Mouse (Mus musculus) hindbrain, embryonic 12.5 days (tissue): ENCODE results near the gene Dhrs3. TPM values are rescaled to one million over a fixed set of nuclear protein-coding genes. Genes with fewer than 3 reads are reported as not detected.

Experiments
- ATAC-seq: fragments of 200-750 bp; cut with Nextera tagmentation; 2 replicates; pipeline ENCODE4 v1.8.0; 2017; ENCODE audit warnings: moderate TSS enrichment; ENCODE audit not compliant: low FRiP score
- H3K27ac ChIP-seq: fragments of 300-500 bp; sonication (generic); 2 replicates; pipeline ENCODE4 v1.5.1; 2016; ENCODE audit warnings: mild to moderate bottlenecking
- H3K27me3 ChIP-seq: fragments of 300-500 bp; sonication (generic); 2 replicates; pipeline ENCODE4 v1.6.1; 2016; ENCODE audit warnings: mild to moderate bottlenecking
- H3K36me3 ChIP-seq: fragments of 300-500 bp; sonication (generic); 2 replicates; pipeline ENCODE4 v1.6.1; 2016; ENCODE audit warnings: mild to moderate bottlenecking
- H3K4me1 ChIP-seq: fragments of 300-500 bp; sonication (generic); 2 replicates; pipeline ENCODE4 v1.6.1; 2016
- H3K4me2 ChIP-seq: fragments of 300-500 bp; sonication (generic); replicated peaks from 2 replicates; pipeline ENCODE4 v1.6.1; 2016; ENCODE audit warnings: mild to moderate bottlenecking
- H3K4me3 ChIP-seq: fragments of 300-500 bp; sonication (generic); 2 replicates; pipeline ENCODE4 v1.5.1; 2016; ENCODE audit warnings: mild to moderate bottlenecking
- H3K9ac ChIP-seq: fragments of 300-500 bp; sonication (generic); 2 replicates; pipeline ENCODE4 v1.6.1; 2016; ENCODE audit warnings: mild to moderate bottlenecking, moderate library complexity
- H3K9me3 ChIP-seq: fragments of 300-500 bp; sonication (generic); replicated peaks from 2 replicates; pipeline ENCODE4 v1.6.1; 2016; ENCODE audit warnings: mild to moderate bottlenecking
- WGBS: fragments of 180-500 bp; shearing (Covaris S2); methylation state at CpG from one replicate; pipeline ENCODE4 v1.1.7; 2016; 5-methylcytosine and 5-hydroxymethylcytosine counted together
- polyA plus RNA-seq: library from polyadenylated mRNA; unstranded; fragments of >200 nt; fragmentation: Nextera tagmentation; extraction: Ambion mirVana; gene quantifications from 2 replicates; pipeline ENCODE4 v1.2.1, GENCODE M21; 2016

The Dhrs3 gene
- polyA plus RNA-seq, 1 experiment from 2014 or later, result 31.8 TPM

DNA sequence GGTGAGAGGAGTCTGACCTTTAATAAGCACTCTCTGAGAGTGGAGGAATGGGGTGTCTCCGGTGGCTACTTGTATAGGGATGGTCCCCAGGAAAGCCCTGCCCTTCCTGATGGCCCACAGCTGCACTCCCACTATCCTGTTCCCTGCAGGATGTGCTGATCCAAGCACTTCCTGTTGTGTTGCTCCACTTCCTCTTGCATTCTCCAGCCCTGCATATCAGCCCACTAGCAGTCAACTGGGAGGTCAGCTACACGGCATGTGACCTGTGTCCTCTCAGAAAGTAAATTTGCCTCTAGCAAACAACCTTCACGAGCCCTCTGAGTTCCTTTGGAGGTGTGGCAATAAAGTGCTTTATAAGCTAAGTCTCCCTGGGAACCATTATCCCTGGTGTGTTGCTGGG is 11.3 kb downstream of the Dhrs3 start:
- no peak for ATAC-seq
- no peaks in the 10 kb centered on the region for H3K9me3 ChIP-seq

DNA sequence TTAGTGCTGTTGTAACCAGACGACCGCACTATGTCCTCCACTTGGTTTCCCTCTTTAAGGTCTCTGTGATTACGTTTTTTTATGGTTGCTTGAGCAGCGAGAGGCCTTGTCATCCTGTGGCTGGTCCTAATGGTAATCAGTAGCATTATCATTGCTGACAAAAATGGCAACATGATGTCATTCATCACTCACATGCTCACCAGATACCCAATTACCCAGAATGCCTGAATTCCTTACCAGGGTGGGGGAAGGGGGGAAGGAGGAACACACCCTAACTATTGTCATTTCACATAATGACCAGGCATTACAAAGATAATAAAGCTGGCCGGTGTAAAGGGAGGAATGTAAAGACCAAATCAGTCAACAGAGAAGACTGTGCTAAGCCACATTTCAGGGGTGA is 12.5 kb downstream of the Dhrs3 start:
- 73% methylated on average over 5 of the region's 5 CpGs for WGBS
- H3K27ac ChIP-seq, result no peak overlapping the region
- no peak overlapping the region for H3K4me2 ChIP-seq
- H3K36me3 ChIP-seq, result no peaks in the 10 kb centered on the region
- no peaks in the 10 kb centered on the region for H3K4me1 ChIP-seq
- no peak for ATAC-seq
- no peak overlapping the region for H3K4me3 ChIP-seq
- H3K27me3 ChIP-seq, result no peaks in the 10 kb centered on the region
- no peaks in the 10 kb centered on the region for H3K9me3 ChIP-seq
- H3K9ac ChIP-seq, result no peak overlapping the region

More for the DNA sequence above, 11.3 kb downstream of the Dhrs3 start:
- no peak overlapping the region for H3K9ac ChIP-seq
- H3K4me3 ChIP-seq, result no peak overlapping the region
- H3K4me2 ChIP-seq, result no peak overlapping the region
- H3K4me1 ChIP-seq, result no peaks in the 10 kb centered on the region
- no peak overlapping the region for H3K27ac ChIP-seq
- WGBS, result 76% methylated on average over 3 of the region's 3 CpGs
- no peaks in the 10 kb centered on the region for H3K27me3 ChIP-seq
- H3K36me3 ChIP-seq, result no peaks in the 10 kb centered on the region

DNA sequence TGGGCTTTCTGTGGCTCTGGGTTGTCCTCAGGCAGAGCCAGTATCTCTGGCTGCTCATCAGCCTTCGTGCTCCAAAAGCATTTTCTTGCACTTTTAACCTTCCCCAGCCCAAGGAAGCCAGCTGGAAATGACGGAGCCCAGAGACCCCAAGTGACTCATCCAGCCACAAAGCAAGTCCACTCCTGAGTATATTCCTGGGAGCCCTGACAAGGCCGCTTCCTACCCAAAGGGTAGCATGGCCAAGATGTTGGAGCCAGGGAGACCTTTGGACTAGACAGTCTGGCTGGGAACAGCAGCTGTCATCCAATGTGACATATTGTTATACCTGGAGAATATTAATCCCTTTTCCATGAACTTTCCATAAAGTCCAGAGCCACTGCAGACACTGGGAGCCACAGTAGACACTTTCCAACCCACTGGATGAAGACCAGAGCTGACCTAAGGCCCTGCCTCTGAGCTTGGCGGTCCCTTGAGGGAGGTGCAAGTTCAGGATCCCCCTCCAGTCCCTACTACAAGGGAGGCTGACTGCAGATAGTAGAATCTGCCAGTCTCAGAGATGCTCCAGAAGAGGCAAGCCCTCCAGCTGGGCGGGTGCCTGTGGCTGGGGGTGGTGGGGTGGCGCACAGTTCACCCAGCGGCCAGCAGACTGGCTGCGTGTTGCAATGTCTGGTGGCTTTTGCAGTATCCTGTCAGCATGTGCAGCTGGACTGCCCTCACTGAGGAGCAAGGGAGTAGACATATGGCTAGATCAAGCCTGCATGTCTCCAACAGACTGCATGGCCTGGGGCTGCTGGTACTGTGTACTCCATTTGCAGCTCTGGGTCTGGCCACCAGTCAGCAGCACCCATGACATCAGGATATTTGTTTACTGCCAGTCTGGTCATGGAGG is 13.6 kb downstream of the Dhrs3 start:
- WGBS, result 86% methylated on average over 8 of the region's 8 CpGs
- Histone ChIP-seq H3K9me3 (no peaks in the 10 kb centered on the region), H3K4me2 (no peak overlapping the region), H3K27ac (no peak overlapping the region), H3K9ac (no peak overlapping the region), H3K4me1 (no peaks in the 10 kb centered on the region), H3K36me3 (no peaks in the 10 kb centered on the region), H3K4me3 (no peak overlapping the region), H3K27me3 (no peaks in the 10 kb centered on the region)
- ATAC-seq, result no peak; the same call in 1 of the 2 replicates

DNA sequence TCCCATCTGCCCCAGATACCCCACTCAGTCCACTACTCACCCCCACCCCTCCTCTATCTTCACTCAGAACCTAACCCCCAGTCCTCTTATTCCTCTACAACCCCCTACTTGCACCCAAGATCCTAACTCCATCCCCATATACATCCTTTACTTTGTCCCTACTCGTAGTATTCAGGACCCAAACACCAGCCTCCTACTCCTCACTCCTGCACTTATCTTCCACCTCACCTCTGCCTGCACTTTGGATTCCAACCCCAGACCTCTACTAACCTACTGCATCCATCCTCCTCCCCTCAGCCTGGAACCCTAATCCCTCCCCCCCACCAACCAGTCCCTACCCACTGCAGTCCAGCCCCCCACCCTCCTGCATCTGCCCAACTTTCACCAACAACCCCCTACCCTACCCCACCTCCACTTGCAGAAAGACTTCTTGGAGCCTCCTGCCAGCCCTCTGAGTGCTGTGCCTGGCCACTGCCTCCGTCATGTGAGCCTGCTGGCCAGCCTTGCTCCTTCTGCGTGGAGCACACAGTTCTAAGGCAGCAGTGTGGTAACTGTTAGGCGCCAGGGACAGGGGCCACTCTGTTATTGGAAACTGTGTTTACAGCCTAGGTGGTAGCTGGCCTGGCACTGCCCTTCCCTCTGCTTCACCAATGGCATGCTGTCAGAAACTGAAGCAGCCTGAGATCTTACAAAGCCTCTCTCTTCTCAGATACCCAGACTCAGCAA is 14.5 kb downstream of the Dhrs3 start:
- Histone ChIP-seq H3K9ac (no peak overlapping the region), H3K36me3 (no peaks in the 10 kb centered on the region), H3K4me1 (no peaks in the 10 kb centered on the region), H3K4me2 (no peak overlapping the region), H3K4me3 (no peak overlapping the region), H3K27ac (no peak overlapping the region), H3K27me3 (no peaks in the 10 kb centered on the region), H3K9me3 (no peaks in the 10 kb centered on the region)
- WGBS, result 84% methylated on average over 4 of the region's 4 CpGs
- no peak for ATAC-seq

DNA sequence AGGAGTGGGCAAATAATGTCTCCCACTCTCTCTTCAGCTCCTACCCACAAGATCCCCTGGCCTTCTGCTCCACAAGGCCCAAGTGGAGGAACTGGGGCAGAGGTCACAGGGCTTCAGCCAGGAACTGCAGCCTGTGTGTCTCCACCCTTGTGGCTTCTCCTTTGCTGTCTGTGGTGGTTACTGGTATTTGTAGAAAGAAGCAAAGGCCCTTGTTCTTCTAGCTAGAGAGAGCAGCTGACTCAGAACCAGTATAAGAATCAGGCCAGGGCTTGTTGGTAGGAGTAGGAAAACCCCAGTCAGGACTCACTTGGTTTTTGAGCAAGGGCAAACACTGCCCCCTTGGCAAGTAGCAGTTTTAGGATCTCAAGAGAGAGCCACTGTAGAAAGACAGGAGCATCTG is 16.2 kb downstream of the Dhrs3 start:
- Histone ChIP-seq H3K27ac (no peak overlapping the region), H3K4me2 (no peak overlapping the region), H3K4me1 (no peaks in the 10 kb centered on the region), H3K27me3 (no peaks in the 10 kb centered on the region), H3K9ac (no peak overlapping the region), H3K36me3 (no peaks in the 10 kb centered on the region), H3K9me3 (no peaks in the 10 kb centered on the region), H3K4me3 (no peak overlapping the region)
- ATAC-seq, result no peak

DNA sequence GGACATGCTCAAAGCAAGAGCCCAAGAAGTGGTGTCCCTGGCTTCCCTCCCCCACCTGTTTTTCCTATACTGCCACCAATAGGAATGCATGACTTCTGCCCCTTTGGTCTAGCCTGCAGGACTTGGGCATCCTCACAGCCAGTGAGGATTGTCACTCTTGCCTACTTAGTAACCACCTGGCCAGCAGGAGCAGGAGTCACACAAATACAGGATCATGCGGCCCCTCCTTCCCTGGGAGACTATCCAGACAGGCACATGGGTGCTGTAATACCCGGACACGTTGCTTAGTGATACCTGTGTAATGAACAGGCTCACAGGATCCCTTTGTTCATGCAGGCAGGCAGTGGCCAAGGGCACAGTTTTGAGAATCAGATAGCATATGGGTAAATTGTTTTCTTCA is 17.7 kb downstream of the Dhrs3 start:
- H3K27me3 ChIP-seq, result no peaks in the 10 kb centered on the region
- no peak overlapping the region for H3K4me3 ChIP-seq
- no peak for ATAC-seq
- no peaks in the 10 kb centered on the region for H3K36me3 ChIP-seq
- H3K9me3 ChIP-seq, result no peaks in the 10 kb centered on the region
- no peak overlapping the region for H3K4me2 ChIP-seq
- no peak overlapping the region for H3K9ac ChIP-seq
- no peaks in the 10 kb centered on the region for H3K4me1 ChIP-seq
- 77% methylated on average over 3 of the region's 3 CpGs for WGBS
- H3K27ac ChIP-seq, result no peak overlapping the region

DNA sequence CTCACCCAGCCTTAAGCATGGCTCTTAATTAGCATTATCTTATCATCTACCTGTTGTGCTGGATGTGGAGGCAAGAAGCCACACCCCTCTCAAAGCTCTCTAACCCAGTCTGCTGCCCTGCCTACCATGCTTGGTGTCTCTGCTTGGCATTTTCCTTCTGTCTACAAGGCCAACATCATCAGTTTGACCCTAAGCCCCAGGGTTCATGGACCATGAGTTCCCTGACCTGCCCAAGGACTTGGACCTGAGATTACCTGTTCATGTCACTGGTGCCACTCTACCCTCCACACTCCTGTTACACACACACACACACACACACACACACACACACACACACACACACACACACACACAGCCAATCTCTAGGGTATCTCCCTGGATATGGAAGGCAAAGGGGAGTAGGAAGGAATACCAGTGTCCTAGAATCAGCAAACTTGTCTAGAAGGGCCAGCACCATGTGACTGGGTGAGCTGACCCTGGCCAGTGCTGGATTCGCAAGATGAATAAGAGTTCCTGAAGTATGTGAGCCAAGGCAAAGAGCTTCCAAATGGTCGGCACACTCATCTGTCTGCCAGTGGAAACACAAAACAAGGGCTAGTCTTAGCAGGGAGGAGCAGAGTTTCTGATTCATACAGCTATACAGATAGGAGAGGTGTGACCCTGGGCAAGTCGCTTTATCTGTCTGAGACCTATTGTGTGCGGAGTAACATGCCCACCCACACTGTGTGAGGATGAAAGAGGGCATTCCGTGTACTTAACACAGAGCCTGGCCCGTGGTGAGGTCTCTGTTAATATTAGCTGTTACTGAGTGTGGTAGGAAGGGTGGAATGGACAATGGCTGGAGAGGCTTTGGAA is 20.9 kb downstream of the Dhrs3 start:
- no peak overlapping the region for H3K4me3 ChIP-seq
- H3K36me3 ChIP-seq, result no peaks in the 10 kb centered on the region
- H3K9me3 ChIP-seq, result no peaks in the 10 kb centered on the region
- H3K27ac ChIP-seq, result no peak overlapping the region
- ATAC-seq, result no peak
- H3K9ac ChIP-seq, result no peak overlapping the region
- no peak overlapping the region for H3K4me2 ChIP-seq
- H3K27me3 ChIP-seq, result no peaks in the 10 kb centered on the region
- no peaks in the 10 kb centered on the region for H3K4me1 ChIP-seq
- WGBS, result 85% methylated on average over 6 of the region's 6 CpGs

DNA sequence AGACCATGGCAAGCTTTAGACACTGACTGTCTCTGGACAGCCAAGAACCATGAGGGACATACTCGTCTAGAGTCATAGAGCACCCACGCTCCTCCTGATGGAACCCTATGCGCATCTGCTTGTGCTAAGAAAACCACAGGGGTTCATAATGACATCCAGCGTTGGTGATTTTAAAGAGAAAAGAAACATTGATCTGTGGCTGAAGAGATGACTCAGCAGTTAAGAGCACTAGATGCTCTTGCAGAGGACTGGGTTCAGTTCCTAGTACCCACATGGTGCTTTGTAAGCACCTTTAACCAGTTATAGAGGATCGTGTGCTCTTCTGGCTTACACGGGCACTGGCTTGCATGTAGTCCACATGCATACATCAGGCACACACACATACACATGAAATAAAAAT is 23.9 kb downstream of the Dhrs3 start:
- Histone ChIP-seq H3K9ac (no peak overlapping the region), H3K4me1 (no peaks in the 10 kb centered on the region), H3K4me2 (no peak overlapping the region), H3K9me3 (no peaks in the 10 kb centered on the region), H3K27ac (no peak overlapping the region), H3K4me3 (no peak overlapping the region), H3K36me3 (no peaks in the 10 kb centered on the region), H3K27me3 (no peaks in the 10 kb centered on the region)
- no peak for ATAC-seq
- 88% methylated on average over 6 of the region's 6 CpGs for WGBS

DNA sequence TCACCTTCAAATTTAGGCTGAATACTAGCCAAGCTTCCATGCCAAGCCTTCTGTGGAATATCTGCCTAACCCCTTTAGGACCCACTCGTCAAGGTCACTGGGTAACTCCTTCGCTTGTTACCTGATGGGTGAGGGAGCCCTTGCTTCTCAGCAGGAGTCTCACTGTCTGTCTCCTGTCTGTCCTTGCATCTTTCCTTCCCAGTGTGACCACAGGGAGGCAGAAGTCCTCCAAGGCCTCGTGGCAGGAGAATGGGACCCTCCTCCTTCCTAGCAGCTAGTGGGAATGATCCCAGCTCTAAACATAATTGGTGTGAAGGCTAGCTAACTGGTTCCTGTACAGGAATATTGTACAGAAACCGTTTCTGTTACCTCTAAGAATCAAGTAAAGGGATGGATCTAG is 24.5 kb downstream of the Dhrs3 start:
- Histone ChIP-seq H3K27ac (no peak overlapping the region), H3K4me2 (no peak overlapping the region), H3K36me3 (no peaks in the 10 kb centered on the region), H3K9me3 (no peaks in the 10 kb centered on the region), H3K27me3 (no peaks in the 10 kb centered on the region), H3K4me1 (no peaks in the 10 kb centered on the region), H3K9ac (no peak overlapping the region), H3K4me3 (no peak overlapping the region)
- 65% methylated on average over 4 of the region's 4 CpGs for WGBS
- no peak for ATAC-seq

DNA sequence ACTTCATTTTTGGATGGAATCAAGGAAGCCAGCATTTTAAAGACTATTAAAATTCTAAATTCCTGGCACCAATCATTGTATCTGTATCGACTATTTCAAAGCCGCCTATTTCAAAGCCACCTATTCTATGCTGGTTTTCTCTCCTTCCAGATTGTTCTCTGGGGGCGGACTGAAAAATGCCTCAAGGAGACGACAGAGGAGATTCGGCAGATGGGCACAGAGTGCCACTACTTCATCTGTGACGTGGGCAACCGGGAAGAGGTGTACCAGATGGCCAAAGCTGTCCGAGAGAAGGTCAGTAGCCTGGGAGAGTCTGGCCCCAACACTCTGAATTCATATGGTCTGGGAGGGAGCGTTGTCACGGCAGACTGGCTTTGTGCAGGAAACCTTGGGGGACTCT is 25.9 kb downstream of the Dhrs3 start:
- no peak overlapping the region for H3K4me2 ChIP-seq
- ATAC-seq, result no peak
- WGBS, result 90% methylated on average over 10 of the region's 10 CpGs

DNA sequence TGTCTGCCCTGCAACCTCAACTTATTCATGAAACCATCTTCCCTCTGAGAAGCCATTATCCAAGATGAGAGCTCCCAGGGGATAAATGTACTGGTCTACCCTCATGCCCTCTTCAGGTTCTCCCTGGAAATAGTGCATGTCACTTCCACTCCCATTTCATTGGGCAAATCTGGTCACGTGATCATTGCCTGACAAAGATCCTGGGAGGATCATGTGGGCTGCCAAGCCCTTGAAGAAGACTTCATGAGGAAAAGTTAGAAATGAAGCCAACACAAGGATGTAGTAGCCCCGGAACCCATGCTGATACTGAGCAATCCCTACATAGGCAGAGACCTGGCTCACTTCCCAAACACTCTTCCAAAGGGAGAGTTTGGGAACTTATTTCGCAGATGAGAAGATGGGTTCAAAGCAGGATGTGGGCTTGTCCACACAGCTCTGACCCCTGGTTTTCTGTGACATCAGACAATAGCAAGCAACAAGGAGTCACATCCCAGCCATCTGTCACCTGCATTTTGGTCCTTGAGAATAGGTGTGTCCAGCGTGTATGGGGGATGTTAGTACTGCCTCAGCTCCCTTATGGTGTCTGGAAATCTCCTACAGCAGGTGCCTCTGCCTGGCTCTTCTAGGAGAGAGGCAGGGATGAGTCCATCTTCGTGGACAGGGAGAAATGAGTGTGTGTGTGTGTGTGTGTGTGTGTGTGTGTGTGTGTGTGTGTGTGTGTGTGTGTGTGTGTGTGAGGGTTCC is 36.2 kb downstream of the Dhrs3 start:
- WGBS, result 87% methylated on average over 5 of the region's 5 CpGs
- no peaks in the 10 kb centered on the region for H3K4me1 ChIP-seq
- ATAC-seq, result no peak
- H3K9ac ChIP-seq, result no peak overlapping the region
- no peaks in the 10 kb centered on the region for H3K9me3 ChIP-seq
- H3K36me3 ChIP-seq, result no peaks in the 10 kb centered on the region
- H3K4me2 ChIP-seq, result no peak overlapping the region
- no peak overlapping the region for H3K27ac ChIP-seq
- no peak overlapping the region for H3K4me3 ChIP-seq
- H3K27me3 ChIP-seq, result no peaks in the 10 kb centered on the region

More for the DNA sequence above, 25.9 kb downstream of the Dhrs3 start:
- Histone ChIP-seq H3K27me3 (no peaks in the 10 kb centered on the region), H3K4me1 (no peaks in the 10 kb centered on the region), H3K9ac (no peak overlapping the region), H3K36me3 (no peaks in the 10 kb centered on the region), H3K9me3 (no peaks in the 10 kb centered on the region), H3K27ac (no peak overlapping the region), H3K4me3 (no peak overlapping the region)

DNA sequence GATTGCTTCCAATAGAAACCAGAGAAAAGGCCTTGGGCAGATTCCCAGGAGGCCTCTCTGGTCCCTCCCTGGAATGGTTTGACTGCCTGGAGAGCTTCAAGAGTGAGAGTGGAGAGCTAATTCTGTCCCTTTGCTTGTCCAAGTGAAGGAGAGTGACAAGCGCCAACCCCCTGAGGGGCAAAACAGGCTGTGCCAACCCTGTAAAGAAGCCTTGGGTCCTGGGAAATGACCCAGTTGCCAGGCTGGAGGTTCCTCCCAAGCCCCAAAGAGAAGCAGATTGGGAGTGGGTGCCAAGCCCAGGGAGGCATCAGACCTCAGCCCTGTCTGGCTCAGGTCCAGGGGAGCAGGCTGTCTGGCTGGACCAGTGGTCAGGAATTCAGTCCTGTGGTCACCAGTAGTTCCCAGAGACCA is 37.2 kb downstream of the Dhrs3 start:
- no peak overlapping the region for H3K4me3 ChIP-seq
- no peak overlapping the region for H3K4me2 ChIP-seq
- no peak for ATAC-seq
- H3K9ac ChIP-seq, result no peak overlapping the region
- no peaks in the 10 kb centered on the region for H3K36me3 ChIP-seq
- no peak overlapping the region for H3K27ac ChIP-seq
- H3K27me3 ChIP-seq, result no peaks in the 10 kb centered on the region
- 96% methylated on average over 1 of the region's 1 CpGs for WGBS
- no peaks in the 10 kb centered on the region for H3K9me3 ChIP-seq
- no peaks in the 10 kb centered on the region for H3K4me1 ChIP-seq
